Mouse (Mus musculus): ENCODE data around the gene Atp5mpl.

Atp5mpl gene

GRCm38 (mm10) chr12:111915781-111916180, 51.0 kb downstream of the Atp5mpl start:
- no peak for DNase-seq (ENCODE audit: extremely low spot score, low read depth, low spot score)

- no peak for DNase-seq (ENCODE audit: extremely low spot score, low read depth, low spot score)
Measured at GRCm38 (mm10) chr12:111914031-111914430, 52.7 kb downstream of the Atp5mpl start.

GRCm38 (mm10) chr12:111912802-111913201, 54.0 kb downstream of the Atp5mpl start:
- no peak for DNase-seq (ENCODE audit: extremely low spot score, low read depth, low spot score)

- no peak for DNase-seq (ENCODE audit: extremely low spot score, low read depth, low spot score)
Measured at GRCm38 (mm10) chr12:111911796-111912195, 55.0 kb downstream of the Atp5mpl start.
